In genomic region chr3:34443307-34443706, GRCm38 (mm10) we compare ENCODE assay signal across 16 mouse cellular contexts.
DNase-seq lines count a peak whose midpoint lies in the region; ATAC-seq and TF ChIP-seq lines count a peak whose summit lies in the region.
"Had no signal": no experiment of that assay in that cellular context is flagged by ENCODE, and none has a peak within 500 bp of the region (broad histone marks: within the 10 kb centered on the region; RNA-seq: fewer than 3 reads in every experiment).

No protein-coding gene starts in this region.

- 36% methylated on average over 5 of the region's 5 CpGs for whole genome bisulfite sequencing in hindbrain, embryonic 15.5 days
- 41% methylated on average over 5 of the region's 5 CpGs for WGBS in hindbrain, embryonic 13.5 days
- WGBS in forebrain, embryonic 13.5 days = 13% methylated on average over 5 of the region's 5 CpGs
- 47% methylated on average over 5 of the region's 5 CpGs for WGBS in midbrain, postnatal 0 days

- H3K9me3 ChIP-seq in hindbrain, embryonic 15.5 days = no peaks in the 10 kb centered on the region
- peaks cover 3% of the 10 kb centered on the region for H3K9me3 ChIP-seq in hindbrain, embryonic 13.5 days
- peaks cover 6% of the 10 kb centered on the region for H3K9me3 ChIP-seq in forebrain, embryonic 13.5 days (replicated peaks)
- H3K9me3 ChIP-seq in midbrain, postnatal 0 days (ENCODE audit: low read length) = no peaks in the 10 kb centered on the region
- H3K9me3 ChIP-seq: limb, embryonic 13.5 days had no signal

- no peak overlapping the region for H3K9ac ChIP-seq in hindbrain, embryonic 15.5 days
- H3K9ac ChIP-seq in hindbrain, embryonic 13.5 days = no peak overlapping the region
- H3K9ac ChIP-seq in forebrain, embryonic 13.5 days = peak overlapping the region; percentile 21; the same call in 1 of the 2 replicates
- H3K9ac ChIP-seq in midbrain, postnatal 0 days (replicated peaks; ENCODE audit: low read length, poor library complexity, severe bottlenecking) = no peak overlapping the region
- H3K9ac ChIP-seq: heart, embryonic 13.5 days; limb, embryonic 13.5 days; liver, embryonic 14.5 days had no signal

- H3K4me2 ChIP-seq in hindbrain, embryonic 15.5 days = no peak overlapping the region; the same call in 1 of the 2 replicates
- no peak overlapping the region; the same call in 1 of the 2 replicates for H3K4me2 ChIP-seq in hindbrain, embryonic 13.5 days
- H3K4me2 ChIP-seq in forebrain, embryonic 13.5 days = peak overlapping the region; percentile 51
- H3K4me2 ChIP-seq in midbrain, postnatal 0 days (ENCODE audit: low read depth, low read length, poor library complexity, severe bottlenecking) = no peak overlapping the region

- DNase-seq in 3T3-L1 (ENCODE audit: low read depth, low spot score) = peak; percentile 68
- DNase-seq in midbrain, postnatal 0 days (ENCODE audit: low spot score) = no peak
- no peak for DNase-seq in Muller cell, postnatal 12 days (ENCODE audit: inconsistent ontology term)
- DNase-seq in right cerebral cortex, adult 18-20 months = no peak
- no peak for DNase-seq in testis, postnatal 14 days (ENCODE audit: low spot score)
- DNase-seq: gastrocnemius, adult 2 months; thymus, postnatal 14 days had no signal

- no peaks in the 10 kb centered on the region for H3K36me3 ChIP-seq in hindbrain, embryonic 15.5 days
- no peaks in the 10 kb centered on the region for H3K36me3 ChIP-seq in hindbrain, embryonic 13.5 days
- no peaks in the 10 kb centered on the region for H3K36me3 ChIP-seq in forebrain, embryonic 13.5 days (ENCODE audit: poor library complexity, severe bottlenecking)
- no peaks in the 10 kb centered on the region for H3K36me3 ChIP-seq in midbrain, postnatal 0 days (ENCODE audit: insufficient read depth, low read length)
- H3K36me3 ChIP-seq: heart, embryonic 13.5 days; limb, embryonic 13.5 days had no signal

- no peak overlapping the region for H3K4me3 ChIP-seq in hindbrain, embryonic 15.5 days
- no peak overlapping the region for H3K4me3 ChIP-seq in hindbrain, embryonic 13.5 days
- no peak overlapping the region for H3K4me3 ChIP-seq in forebrain, embryonic 13.5 days
- no peak overlapping the region for H3K4me3 ChIP-seq in midbrain, postnatal 0 days (ENCODE audit: low read depth, low read length)
- H3K4me3 ChIP-seq: gastrocnemius, adult 2 months; heart, embryonic 13.5 days; limb, embryonic 13.5 days had no signal

- H3K27me3 ChIP-seq in hindbrain, embryonic 15.5 days = peaks cover 9% of the 10 kb centered on the region; the same call in 1 of the 2 replicates
- H3K27me3 ChIP-seq in hindbrain, embryonic 13.5 days = peaks cover 25% of the 10 kb centered on the region; the same call in 1 of the 2 replicates
- peaks cover 5% of the 10 kb centered on the region; the same call in 1 of the 2 replicates for H3K27me3 ChIP-seq in forebrain, embryonic 13.5 days
- peaks cover 3% of the 10 kb centered on the region; the same call in 1 of the 2 replicates for H3K27me3 ChIP-seq in midbrain, postnatal 0 days (ENCODE audit: insufficient read depth, low read length)
- H3K27me3 ChIP-seq: heart, embryonic 13.5 days had no signal

- ATAC-seq in hindbrain, embryonic 15.5 days (ENCODE audit: low FRiP score, low read depth) = no peak
- no peak for ATAC-seq in hindbrain, embryonic 13.5 days (ENCODE audit: low FRiP score)
- no peak for ATAC-seq in forebrain, embryonic 13.5 days
- no peak for ATAC-seq in midbrain, postnatal 0 days (ENCODE audit: low FRiP score)
- ATAC-seq: intestine, embryonic 16.5 days; lung, postnatal 0 days had no signal

- TF ChIP-seq CTCF in midbrain, postnatal 0 days (IDR thresholded peaks at IDR 0.05) = no peak

- peaks cover 23% of the 10 kb centered on the region for H3K4me1 ChIP-seq in hindbrain, embryonic 15.5 days (replicated peaks)
- peaks cover 31% of the 10 kb centered on the region for H3K4me1 ChIP-seq in hindbrain, embryonic 13.5 days (replicated peaks)
- peaks cover 56% of the 10 kb centered on the region for H3K4me1 ChIP-seq in forebrain, embryonic 13.5 days
- H3K4me1 ChIP-seq in midbrain, postnatal 0 days (ENCODE audit: insufficient read depth, low read length) = no peaks in the 10 kb centered on the region

- H3K27ac ChIP-seq in hindbrain, embryonic 15.5 days (replicated peaks) = peak overlapping the region; percentile 68; the same call in 1 of the 2 replicates
- H3K27ac ChIP-seq in hindbrain, embryonic 13.5 days = no peak overlapping the region
- peak overlapping the region; percentile 81; the same call in 1 of the 2 replicates for H3K27ac ChIP-seq in forebrain, embryonic 13.5 days
- 0 out of 2 replicates have a peak overlapping the region, but pooled peaks have one; percentile 38 for H3K27ac ChIP-seq in midbrain, postnatal 0 days (ENCODE audit: low read depth, low read length)
- H3K27ac ChIP-seq: gastrocnemius, adult 2 months; heart, embryonic 13.5 days; limb, embryonic 13.5 days; liver, embryonic 14.5 days; stomach, postnatal 0 days had no signal
